Comparison of ENCODE assay signal across 8 mouse cellular contexts in genomic region chr8:47990911-47991820, GRCm38 (mm10). TPM values are rescaled to one million over a fixed set of nuclear protein-coding genes. Genes with fewer than 3 reads are reported as not detected.
DNase-seq lines count a peak whose midpoint lies in the region; ATAC-seq and TF ChIP-seq lines count a peak whose summit lies in the region.

Wwc2 (minus strand) TSS chr8:47990924.

- H3K4me3 ChIP-seq in embryonic facial prominence, embryonic 13.5 days: peak within 1 kb of the TSS; percentile 94
- H3K4me3 ChIP-seq in heart, embryonic 12.5 days: peak within 1 kb of the TSS; percentile 97
- peak within 1 kb of the TSS; percentile 97 for H3K4me3 ChIP-seq in kidney, embryonic 16.5 days (ENCODE audit: low read length)
- H3K4me3 ChIP-seq in liver, embryonic 13.5 days (replicated peaks): peak within 1 kb of the TSS; percentile 73
- H3K4me3 ChIP-seq in myocyte: peak within 1 kb of the TSS; percentile 75
- peak within 1 kb of the TSS; percentile 71 for H3K4me3 ChIP-seq in stomach, embryonic 15.5 days (replicated peaks)

- peak within 1 kb of the TSS; percentile 89 for H3K4me2 ChIP-seq in embryonic facial prominence, embryonic 13.5 days
- peak within 1 kb of the TSS; percentile 87 for H3K4me2 ChIP-seq in heart, embryonic 12.5 days
- H3K4me2 ChIP-seq in kidney, embryonic 16.5 days (replicated peaks; ENCODE audit: low read depth, low read length): peak within 1 kb of the TSS; percentile 95
- peak within 1 kb of the TSS; percentile 91 for H3K4me2 ChIP-seq in liver, embryonic 13.5 days
- H3K4me2 ChIP-seq in myocyte (ENCODE audit: low read depth): peak within 1 kb of the TSS; percentile 81
- H3K4me2 ChIP-seq in stomach, embryonic 15.5 days: peak within 1 kb of the TSS; percentile 88

- H3K79me2 ChIP-seq in myocyte (ENCODE audit: control insufficient read depth, insufficient read depth): peaks cover 36% of the 10 kb centered on the region

- no peaks in the 10 kb centered on the region for H3K36me3 ChIP-seq in embryonic facial prominence, embryonic 13.5 days
- no peaks in the 10 kb centered on the region for H3K36me3 ChIP-seq in heart, embryonic 12.5 days
- H3K36me3 ChIP-seq in kidney, embryonic 16.5 days (ENCODE audit: insufficient read depth, low read length): no peaks in the 10 kb centered on the region
- no peaks in the 10 kb centered on the region for H3K36me3 ChIP-seq in liver, embryonic 13.5 days
- H3K36me3 ChIP-seq in myocyte (ENCODE audit: control insufficient read depth, insufficient read depth): no peaks in the 10 kb centered on the region
- H3K36me3 ChIP-seq in stomach, embryonic 15.5 days: no peaks in the 10 kb centered on the region

- no peaks in the 10 kb centered on the region for H3K27me3 ChIP-seq in embryonic facial prominence, embryonic 13.5 days
- H3K27me3 ChIP-seq in heart, embryonic 12.5 days (replicated peaks): no peaks in the 10 kb centered on the region
- H3K27me3 ChIP-seq in kidney, embryonic 16.5 days (ENCODE audit: insufficient read depth, low read length): no peaks in the 10 kb centered on the region
- H3K27me3 ChIP-seq in liver, embryonic 13.5 days: peaks cover 24% of the 10 kb centered on the region
- no peaks in the 10 kb centered on the region for H3K27me3 ChIP-seq in myocyte (ENCODE audit: control insufficient read depth, insufficient read depth, insufficient read length)
- H3K27me3 ChIP-seq in stomach, embryonic 15.5 days (replicated peaks): no peaks in the 10 kb centered on the region

- DNase-seq in 3134 (ENCODE audit: extremely low read depth, insufficient read length, low spot score): peak; percentile 90
- DNase-seq in adrenal gland, postnatal 25 days: peak; percentile 83
- peak; percentile 60 for DNase-seq in liver, embryonic 13.5 days

- TF ChIP-seq POLR2A in myocyte (IDR thresholded peaks at IDR 0.05; ENCODE audit: insufficient read length, low read depth): peak; percentile 58

- peak; percentile 60 for ATAC-seq in embryonic facial prominence, embryonic 13.5 days (ENCODE audit: insufficient number of reproducible peaks, insufficient read depth, low FRiP score, low TSS enrichment, low read depth)
- peak; percentile 67 for ATAC-seq in heart, embryonic 12.5 days (ENCODE audit: insufficient number of reproducible peaks, low FRiP score)
- peak; percentile 60 for ATAC-seq in kidney, embryonic 16.5 days (ENCODE audit: low FRiP score, low TSS enrichment)
- ATAC-seq in liver, embryonic 13.5 days (ENCODE audit: low read depth): peak; percentile 63
- peak; percentile 59 for ATAC-seq in stomach, embryonic 15.5 days (ENCODE audit: insufficient read depth, low FRiP score, low read depth)

- 2% methylated on average over 39 of the region's 46 CpGs for WGBS in embryonic facial prominence, embryonic 13.5 days
- WGBS in heart, embryonic 12.5 days: 1% methylated on average over 43 of the region's 46 CpGs
- WGBS in kidney, embryonic 16.5 days: 2% methylated on average over 30 of the region's 46 CpGs
- WGBS in liver, embryonic 13.5 days (ENCODE audit: insufficient replicate concordance): 12% methylated on average over 31 of the region's 46 CpGs
- 3% methylated on average over 44 of the region's 46 CpGs for WGBS in stomach, embryonic 15.5 days

- peak within 1 kb of the TSS; percentile 85 for H3ac ChIP-seq in myocyte (ENCODE audit: control insufficient read depth, insufficient read length)

- no peaks in the 10 kb centered on the region for H3K9me3 ChIP-seq in embryonic facial prominence, embryonic 13.5 days
- no peaks in the 10 kb centered on the region for H3K9me3 ChIP-seq in heart, embryonic 12.5 days (replicated peaks)
- no peaks in the 10 kb centered on the region for H3K9me3 ChIP-seq in kidney, embryonic 16.5 days (ENCODE audit: low read length)
- no peaks in the 10 kb centered on the region for H3K9me3 ChIP-seq in liver, embryonic 13.5 days (replicated peaks)
- no peaks in the 10 kb centered on the region for H3K9me3 ChIP-seq in stomach, embryonic 15.5 days

- peaks cover 53% of the 10 kb centered on the region for H3K4me1 ChIP-seq in embryonic facial prominence, embryonic 13.5 days
- peaks cover 58% of the 10 kb centered on the region for H3K4me1 ChIP-seq in heart, embryonic 12.5 days (replicated peaks)
- peaks cover 60% of the 10 kb centered on the region for H3K4me1 ChIP-seq in kidney, embryonic 16.5 days (ENCODE audit: insufficient read depth, low read length)
- H3K4me1 ChIP-seq in liver, embryonic 13.5 days (replicated peaks): peaks cover 36% of the 10 kb centered on the region
- peaks cover 21% of the 10 kb centered on the region for H3K4me1 ChIP-seq in stomach, embryonic 15.5 days

- peak within 1 kb of the TSS; percentile 95 for H3K27ac ChIP-seq in embryonic facial prominence, embryonic 13.5 days
- H3K27ac ChIP-seq in heart, embryonic 12.5 days (ENCODE audit: poor library complexity, severe bottlenecking): peak within 1 kb of the TSS; percentile 98
- peak within 1 kb of the TSS; percentile 98 for H3K27ac ChIP-seq in kidney, embryonic 16.5 days (ENCODE audit: low read length)
- peak within 1 kb of the TSS; percentile 78 for H3K27ac ChIP-seq in liver, embryonic 13.5 days
- peak within 1 kb of the TSS; percentile 95 for H3K27ac ChIP-seq in stomach, embryonic 15.5 days

- peak within 1 kb of the TSS; percentile 92 for H3K9ac ChIP-seq in embryonic facial prominence, embryonic 13.5 days
- H3K9ac ChIP-seq in heart, embryonic 12.5 days: peak within 1 kb of the TSS; percentile 98
- peak within 1 kb of the TSS; percentile 97 for H3K9ac ChIP-seq in kidney, embryonic 16.5 days (replicated peaks; ENCODE audit: low read length)
- H3K9ac ChIP-seq in liver, embryonic 13.5 days: peak within 1 kb of the TSS; percentile 79
- peak within 1 kb of the TSS; percentile 73 for H3K9ac ChIP-seq in stomach, embryonic 15.5 days

TF ChIP-seq in myocyte, 11 proteins besides CTCF, POLR2A, EP300 and RAD21:
- TF ChIP-seq CEBPB (IDR thresholded peaks at IDR 0.05; ENCODE audit: insufficient read depth, poor library complexity, severe bottlenecking): no peak
- peak; percentile 57 for TF ChIP-seq POLR2AphosphoS2 (IDR thresholded peaks at IDR 0.05; ENCODE audit: insufficient read length, low read depth)

RNA-seq across cellular contexts. Expression of gene Wwc2, which starts in this region (rescaled TPM):
- 23.0 and 27.0 TPM in 2 replicates for total RNA-seq in adrenal gland, postnatal 25 days (2021)
- polyA plus RNA-seq in embryonic facial prominence, embryonic 13.5 days (2015; fragmentation: Nextera tagmentation; extraction: Ambion mirVana): 12.5 and 12.9 TPM in 2 replicates
- polyA plus RNA-seq in heart, embryonic 12.5 days (2016; fragmentation: Nextera tagmentation; extraction: Ambion mirVana): 22.1 and 23.9 TPM in 2 replicates
- polyA plus RNA-seq in kidney, embryonic 16.5 days (2015; fragmentation: Nextera tagmentation; extraction: Ambion mirVana): 16.7 and 17.9 TPM in 2 replicates
- 1.5 and 1.6 TPM in 2 replicates for polyA plus RNA-seq in liver, embryonic 13.5 days (2015; fragmentation: Nextera tagmentation; extraction: Ambion mirVana)
- polyA plus RNA-seq in myocyte (2012; fragmentation: generic; extraction: Trizol): 7.7 TPM
- 10.4 and 10.5 TPM in 2 replicates for polyA plus RNA-seq in stomach, embryonic 15.5 days (2015; fragmentation: Nextera tagmentation; extraction: Ambion mirVana)

Comparison
In these comparisons a context has a peak if more than half of its experiments do, and no peak if none do; other contexts are left out.
1. Peak in every context shown above with its lines: DNase-seq, ATAC-seq, H3K4me3 ChIP-seq and H3K27ac ChIP-seq.